Mouse (Mus musculus) right cerebral cortex, postnatal 14 days (tissue): ENCODE results near the gene Gm3336.
A peak's percentile ranks its signal among the peaks of the same experiment; 100 is the strongest.

Experiments used
- DNase-seq: peaks from one replicate; pipeline ENCODE4 v3.0.0; 2022

Gm3336 gene

DNA sequence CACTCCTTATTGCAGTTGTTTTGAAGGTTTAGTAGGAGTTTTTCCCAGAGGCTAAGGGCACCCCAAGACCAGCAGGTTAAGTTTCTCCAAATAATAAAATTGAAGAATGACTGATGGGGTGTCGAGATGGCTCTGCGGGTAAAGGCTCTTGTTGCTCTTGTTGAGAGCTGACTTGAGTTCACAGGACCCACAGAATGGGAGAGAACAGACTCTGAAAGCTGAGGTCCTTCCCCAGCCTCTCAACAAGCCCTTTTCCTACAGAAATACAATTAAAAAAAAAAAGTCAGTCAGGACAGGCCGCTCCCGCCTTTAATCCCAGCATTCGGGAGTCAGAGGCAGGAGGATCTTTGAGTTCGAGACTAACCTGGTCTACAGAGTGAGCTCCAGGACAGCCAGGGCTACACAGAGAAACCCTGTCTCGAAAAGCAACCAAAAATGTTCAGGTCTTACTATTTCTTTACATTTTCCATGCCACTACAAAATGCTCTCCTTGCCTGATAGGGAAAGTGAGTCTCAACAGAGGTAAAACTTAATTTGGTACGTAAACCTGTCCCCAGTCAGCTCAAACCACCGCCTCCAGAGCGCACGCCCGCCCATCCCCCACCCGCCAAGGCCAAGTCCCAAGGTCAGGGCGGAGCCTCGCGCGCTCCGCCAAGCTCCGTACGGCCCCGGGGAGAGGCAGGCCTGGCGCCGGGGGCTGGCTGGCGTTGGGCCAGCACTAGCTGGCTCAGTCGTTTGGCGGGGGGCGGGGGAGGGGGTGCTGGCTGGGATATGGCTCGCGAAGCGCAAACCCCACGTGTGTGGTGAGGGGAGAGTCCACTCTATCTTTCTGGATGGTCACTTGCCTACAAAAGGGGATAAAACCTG lies 22.1 kb upstream of the Gm3336 start:
- peak; percentile 55 for DNase-seq

DNA sequence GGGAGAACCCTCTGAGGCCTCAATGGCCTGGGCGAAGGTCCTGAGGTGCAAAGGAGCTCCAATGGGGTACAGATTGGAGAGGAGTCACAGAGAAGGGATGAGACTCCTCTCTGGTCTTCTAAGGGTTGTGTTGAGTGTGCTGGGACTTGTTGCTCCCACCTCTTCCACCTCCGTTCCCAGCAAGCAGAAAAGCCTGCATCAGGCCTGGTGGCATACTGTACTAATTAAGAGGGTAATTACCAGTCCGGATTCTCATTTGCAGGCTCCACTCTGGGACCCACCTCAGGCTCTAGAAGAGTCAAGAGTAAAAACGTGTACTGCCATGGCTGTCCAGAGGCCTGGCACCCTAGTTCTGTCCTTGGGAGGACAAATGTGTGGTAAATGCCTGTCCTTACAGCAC lies 21.4 kb upstream of the Gm3336 start:
- no peak for DNase-seq

DNA sequence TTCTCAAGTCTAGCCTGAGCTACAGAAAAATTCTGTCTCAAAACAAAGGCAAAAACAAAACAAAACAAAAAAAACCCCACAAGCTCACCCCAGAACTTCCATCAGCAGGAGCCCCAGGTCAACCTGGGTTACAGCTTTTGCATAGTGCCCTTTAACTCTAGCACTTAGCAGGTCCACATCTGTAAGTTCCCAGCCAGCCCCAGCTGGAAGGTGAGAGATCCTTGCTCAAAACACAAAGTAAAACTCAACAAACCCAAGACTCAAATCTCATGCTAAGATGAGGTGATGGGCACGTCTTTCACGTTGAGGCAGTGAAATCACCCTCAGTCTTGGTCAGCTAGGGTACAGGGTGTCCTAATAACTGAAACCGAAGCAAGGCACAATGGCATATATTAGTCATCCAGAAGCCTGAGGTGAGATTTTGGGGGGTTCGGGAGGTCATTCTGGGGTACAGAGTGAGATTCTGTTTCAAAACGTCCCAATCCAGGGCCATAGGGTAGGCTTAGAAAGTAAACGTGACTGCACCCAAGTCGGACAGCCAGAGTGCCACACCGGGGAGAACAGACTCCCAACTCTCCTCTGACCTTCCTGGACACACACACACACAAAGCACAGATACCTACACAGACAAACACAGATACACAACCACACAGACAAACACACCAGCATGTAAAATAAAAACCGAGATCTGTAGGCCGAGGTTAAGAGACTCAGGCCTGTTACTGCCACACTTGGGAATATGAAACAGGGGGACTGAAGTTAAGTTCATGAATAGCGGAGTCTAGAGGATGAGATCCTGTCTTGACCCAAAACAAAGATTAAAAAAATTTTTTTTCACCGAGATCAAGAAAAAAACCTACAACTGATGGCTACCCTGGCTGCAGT lies 20.7 kb upstream of the Gm3336 start:
- no peak for DNase-seq

DNA sequence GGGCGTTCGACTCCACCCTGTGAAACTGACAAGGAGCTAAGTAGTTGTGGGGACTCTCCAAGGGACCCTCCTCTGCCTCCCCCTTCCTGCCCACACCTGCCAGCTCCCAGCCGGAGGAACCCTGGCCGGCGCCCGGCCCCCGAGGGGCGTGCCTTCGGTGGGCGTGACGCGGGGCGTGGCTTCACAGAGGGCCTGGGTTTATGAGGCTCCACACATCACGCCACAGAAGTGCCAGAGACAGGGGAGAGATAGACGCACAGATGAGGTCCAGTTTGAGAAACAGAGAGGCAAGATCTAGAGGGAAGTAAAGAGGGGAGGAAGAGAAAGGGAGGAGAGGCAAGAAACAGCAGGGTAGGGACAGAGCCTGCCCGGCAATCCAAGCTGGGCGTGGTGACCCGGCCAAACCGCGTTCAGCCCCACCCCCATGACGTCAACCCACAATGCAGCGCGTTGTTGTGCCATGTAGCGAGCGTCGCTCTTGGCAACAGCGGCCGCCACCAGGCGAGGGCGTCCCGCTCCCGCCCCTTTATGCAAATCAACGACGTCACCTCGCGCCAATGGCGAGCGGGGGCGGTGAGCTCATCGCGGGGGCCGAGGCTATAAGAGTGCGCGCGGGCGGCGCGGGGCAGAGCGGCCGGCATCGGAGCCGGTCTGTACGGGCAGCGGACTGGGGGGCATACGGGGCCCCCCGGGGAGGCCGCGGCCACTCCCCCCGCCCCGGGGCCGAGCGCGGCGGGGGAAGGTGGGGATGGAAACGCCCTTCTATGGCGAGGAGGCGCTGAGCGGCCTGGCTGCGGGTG lies 19.8 kb upstream of the Gm3336 start, which contains the start of gene Jund:
Gene Jund, plus strand, starts transcription at position 640 of the 800 bp plus-strand sequence.
- peak; percentile 98 for DNase-seq

DNA sequence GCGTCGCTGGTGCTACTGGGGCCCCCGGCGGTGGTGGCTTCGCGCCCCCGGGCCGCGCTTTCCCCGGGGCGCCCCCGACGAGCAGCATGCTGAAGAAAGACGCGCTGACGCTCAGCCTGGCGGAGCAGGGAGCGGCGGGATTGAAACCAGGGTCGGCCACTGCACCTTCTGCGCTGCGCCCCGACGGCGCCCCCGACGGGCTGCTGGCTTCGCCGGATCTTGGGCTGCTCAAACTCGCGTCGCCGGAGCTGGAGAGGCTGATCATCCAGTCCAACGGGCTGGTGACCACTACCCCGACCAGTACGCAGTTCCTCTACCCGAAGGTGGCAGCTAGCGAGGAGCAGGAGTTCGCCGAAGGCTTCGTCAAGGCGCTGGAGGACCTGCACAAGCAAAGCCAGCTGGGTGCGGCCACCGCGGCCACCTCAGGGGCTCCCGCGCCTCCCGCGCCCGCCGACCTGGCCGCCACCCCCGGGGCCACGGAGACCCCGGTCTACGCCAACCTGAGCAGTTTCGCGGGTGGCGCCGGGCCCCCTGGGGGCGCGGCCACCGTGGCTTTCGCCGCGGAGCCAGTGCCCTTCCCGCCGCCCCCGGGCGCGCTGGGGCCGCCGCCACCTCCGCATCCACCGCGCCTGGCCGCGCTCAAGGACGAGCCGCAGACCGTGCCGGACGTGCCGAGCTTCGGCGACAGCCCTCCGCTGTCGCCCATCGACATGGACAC lies 19.1 kb upstream of the Gm3336 start:
- DNase-seq, result peak; percentile 50

DNA sequence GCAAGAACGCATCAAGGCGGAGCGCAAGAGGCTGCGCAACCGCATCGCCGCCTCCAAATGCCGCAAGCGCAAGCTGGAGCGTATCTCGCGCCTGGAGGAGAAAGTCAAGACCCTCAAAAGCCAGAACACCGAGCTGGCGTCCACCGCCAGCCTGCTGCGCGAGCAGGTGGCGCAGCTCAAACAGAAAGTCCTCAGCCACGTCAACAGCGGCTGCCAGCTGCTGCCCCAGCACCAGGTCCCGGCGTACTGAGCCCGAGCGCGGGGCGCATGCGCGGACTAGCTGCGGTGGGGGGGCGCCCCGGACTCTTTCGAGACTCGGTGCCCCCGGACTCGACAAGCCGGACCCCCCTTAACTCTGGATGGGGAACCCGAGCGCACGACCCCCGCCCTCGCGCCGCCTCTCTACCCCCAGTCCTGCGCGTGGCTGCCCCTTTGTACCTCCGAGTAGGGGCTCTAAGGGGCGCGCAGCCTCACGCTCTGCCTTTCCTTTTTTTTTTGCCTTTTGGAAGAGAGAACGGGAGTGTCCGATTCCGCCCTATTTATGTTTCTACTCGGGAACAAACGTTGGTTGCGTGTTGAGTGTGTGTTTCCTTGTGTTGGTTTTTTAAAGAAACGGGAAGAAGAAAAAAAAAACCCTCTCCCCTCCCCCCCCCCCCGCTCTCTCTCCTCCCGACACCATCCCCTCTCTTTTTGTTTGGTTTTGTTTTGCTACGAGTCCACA lies 18.3 kb upstream of the Gm3336 start:
- DNase-seq, result peak; percentile 79

DNA sequence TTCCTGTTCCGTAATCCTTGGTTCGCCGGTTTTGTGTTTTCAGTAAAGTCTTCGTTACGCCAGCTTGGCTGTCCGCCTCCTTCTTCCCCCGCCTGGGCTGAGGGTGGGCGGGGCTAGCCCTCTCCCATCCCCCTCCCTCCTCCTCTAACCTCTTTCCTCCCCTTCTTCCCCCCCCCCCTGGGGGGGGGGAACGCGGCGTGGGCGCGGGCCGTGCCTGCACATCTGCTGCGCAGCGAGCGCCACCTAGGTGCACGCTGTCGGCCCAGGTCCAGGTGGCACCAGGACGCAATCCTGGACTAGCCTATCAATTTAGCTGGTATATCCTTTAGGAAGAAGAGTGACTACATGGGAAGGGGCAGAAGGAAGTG lies 17.8 kb upstream of the Gm3336 start:
- DNase-seq, result peak; percentile 82

DNA sequence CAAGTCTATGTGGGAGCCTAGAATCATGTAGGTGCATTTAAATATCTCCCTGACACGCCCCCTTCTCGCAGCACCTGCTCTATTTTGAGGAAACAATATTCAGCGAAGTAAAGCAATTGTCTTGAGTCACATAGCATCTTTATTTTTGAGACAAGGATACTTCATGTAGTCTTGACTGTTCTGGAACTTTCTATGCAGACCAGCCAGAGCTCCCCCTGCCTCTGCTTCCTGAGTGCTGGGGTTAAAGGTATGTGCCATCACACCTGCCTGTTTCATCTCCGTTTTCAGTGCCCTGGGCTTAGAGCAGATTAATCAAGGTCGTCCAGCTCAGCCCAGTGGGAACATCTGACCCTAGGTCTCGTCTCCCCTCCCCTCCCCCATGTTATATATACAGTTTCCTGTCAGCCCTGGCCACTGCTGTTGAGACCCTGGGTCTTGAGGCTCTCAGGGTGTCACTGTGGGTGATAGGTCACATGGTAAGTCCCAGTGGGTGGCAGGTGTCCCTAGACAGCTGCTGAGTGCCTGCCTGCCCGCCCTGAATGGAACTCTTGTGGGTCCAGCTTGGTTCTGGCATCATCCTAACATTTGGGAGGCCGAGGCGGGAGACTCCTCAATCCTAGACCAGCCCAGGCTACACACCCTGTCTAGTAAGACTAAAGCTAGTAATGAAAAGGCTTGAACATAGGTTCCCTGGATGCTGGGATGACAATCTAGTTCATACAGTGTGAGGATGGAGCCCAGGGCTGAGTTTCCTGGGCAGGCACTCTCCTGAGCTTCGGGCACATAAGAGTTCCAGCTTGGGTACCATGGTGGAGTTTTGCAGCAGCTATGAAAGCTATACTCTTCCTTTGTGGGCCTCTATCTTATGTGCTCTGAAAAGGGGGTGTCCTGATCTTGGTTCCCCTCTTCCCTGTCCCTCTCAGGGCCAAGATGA lies 17.0 kb upstream of the Gm3336 start:
- no peak for DNase-seq

DNA sequence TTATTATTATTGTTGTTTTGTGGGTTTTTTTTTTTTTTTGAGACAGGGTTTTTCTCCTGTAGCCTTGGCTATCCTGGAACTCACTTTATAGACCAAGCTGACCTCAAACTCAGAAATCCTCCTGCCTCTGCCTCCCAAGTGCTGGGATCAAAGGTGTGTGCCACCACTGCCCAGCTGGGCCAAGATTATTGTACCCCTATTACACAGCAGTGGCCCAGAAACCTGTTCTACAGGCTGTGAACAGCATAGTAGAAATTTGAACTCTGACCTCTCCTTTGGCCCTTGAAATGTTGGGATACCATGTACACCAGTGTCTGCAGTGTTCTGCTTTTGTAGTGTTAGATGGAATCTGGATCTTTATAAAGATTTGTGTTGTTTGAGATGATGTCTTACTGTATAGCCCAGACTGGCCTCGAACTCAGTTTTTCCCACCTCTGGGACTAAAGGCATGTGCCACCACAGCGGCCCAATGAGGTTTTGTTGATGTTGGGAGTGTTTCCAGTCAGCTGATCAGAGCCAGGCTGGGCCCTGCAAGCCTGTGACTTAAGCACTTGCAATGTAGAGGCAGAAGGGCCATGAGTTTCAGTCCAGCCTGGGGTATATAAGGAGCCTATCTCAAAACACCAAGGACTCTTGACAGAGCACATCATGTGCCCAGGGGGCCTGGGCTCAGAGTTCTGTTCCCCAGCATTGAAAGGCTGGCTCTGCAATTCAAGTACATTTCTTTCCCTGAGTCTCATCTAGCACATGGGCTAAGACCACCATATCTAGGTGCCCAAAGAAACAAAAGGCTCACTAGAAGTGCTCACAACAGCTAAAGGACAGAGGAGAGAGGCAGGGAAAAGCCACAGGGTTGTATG lies 16.1 kb upstream of the Gm3336 start:
- DNase-seq, result no peak

DNA sequence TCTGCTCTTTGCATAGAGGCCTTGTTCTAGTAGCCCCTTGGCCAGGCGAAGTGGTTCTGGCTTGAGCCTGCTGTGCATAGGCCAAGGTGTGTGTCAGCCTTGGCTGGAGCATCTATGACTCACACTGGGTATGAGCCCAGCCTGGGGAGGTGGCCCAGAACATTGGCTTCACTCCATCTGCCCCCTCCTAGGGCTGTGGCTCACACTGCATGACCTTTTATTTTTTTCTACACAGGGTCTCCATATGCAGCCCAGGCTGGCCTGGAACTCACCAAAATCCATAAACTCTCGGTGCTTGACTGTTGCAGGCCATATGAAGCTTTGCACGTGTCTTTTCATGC lies 15.5 kb upstream of the Gm3336 start:
- no peak for DNase-seq

DNA sequence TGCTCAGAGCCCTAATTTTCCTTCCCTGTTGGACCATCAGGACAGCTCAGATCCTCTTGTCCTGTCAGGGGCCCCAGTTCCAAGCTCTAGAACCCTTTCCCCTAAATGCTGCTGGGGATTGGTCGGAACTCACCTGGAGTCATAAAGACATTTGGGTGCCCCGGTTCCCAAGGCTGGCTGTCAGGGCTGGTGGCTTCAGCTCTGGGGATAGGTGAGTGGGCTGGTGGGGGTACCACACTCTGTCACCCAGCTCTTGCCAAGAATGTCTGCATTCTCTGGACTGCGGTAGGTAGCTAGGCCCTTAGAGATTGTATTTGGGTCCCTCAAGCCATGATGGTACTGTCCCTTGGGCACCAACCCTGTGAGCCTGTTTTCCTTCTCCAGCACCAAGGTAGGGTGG lies 15.1 kb upstream of the Gm3336 start, which contains the start of gene Iqcn:
Gene Iqcn, plus strand, starts transcription at position 171 of the 400 bp plus-strand sequence.
- no peak for DNase-seq

DNA sequence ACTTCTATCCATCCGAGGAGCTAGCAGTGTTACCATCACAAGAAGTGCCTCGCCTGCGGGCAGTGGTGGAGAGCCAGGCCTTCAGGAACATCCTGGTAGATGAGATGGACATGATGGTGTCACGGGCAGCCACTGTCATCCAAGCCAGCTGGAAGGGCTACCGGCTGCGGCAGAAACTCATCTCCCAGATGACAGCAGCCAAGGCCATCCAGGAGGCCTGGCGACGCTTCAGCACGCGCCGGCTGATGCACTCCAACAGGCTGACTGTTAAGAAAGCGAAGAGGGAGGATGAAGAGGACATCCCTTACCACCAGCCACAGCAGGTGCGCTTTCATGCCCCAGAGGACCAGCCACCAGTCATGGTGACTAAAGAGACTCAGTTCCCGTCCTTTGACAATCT lies 10.1 kb upstream of the Gm3336 start:
- no peak for DNase-seq

DNA sequence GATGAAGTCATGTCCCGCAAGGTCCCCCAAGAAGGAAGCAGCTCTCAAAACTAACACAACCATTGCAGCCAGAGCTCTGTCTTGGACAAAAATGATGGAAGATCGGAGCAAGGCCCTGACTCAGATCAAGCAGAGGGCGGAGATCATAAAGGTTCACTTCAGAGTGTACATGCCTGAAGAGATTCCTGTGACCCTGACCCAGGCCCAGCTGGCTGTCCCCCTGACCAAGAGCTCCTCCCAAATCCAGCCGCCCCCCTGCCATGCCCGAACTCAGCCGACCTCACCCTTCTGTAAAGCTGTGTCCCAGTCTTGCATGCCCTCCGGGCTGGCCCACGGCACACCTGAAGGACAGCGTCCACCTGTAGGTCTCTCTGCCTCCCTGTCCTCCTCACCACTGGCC lies 8.5 kb upstream of the Gm3336 start:
- no peak for DNase-seq

DNA sequence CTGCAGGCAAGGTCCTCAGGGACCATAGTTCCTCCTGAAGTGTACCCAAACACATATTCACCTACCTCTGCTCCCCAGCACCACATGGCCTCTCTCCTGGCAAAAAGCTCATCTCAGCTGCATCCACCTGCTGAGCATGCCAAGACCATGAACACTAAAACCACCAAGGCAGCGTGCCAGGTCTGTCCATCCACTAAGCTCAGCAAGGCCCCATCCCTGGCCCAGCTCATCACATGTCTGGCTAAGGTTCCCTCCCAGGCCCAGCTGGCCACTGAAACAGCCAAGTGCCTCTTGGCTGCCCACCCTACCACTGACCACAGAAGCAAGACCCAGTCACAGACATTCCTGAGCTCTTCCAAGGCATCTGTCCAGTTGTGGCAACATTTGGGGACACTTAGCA lies 8.0 kb upstream of the Gm3336 start:
- no peak for DNase-seq

DNA sequence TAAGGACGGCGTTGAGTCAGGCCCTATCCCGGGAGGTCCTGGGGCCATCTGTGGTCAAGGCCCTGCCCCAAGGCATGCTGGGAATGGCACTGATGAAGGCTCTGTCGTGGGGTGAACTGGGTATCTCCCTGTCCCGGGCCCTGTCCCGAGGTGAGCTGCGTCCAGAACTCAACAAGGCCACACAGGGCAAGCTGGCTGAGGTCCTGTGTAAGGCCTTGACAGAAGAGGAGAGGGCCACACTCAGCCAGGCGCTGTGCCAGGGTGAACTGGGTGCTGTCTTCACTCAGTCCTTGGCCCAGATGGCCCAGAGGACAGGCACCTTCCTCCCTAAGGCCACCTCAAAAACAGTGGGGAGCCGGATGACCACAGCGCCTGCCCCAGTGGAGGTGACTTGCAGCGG lies 7.3 kb upstream of the Gm3336 start:
- peak; percentile 7 for DNase-seq

DNA sequence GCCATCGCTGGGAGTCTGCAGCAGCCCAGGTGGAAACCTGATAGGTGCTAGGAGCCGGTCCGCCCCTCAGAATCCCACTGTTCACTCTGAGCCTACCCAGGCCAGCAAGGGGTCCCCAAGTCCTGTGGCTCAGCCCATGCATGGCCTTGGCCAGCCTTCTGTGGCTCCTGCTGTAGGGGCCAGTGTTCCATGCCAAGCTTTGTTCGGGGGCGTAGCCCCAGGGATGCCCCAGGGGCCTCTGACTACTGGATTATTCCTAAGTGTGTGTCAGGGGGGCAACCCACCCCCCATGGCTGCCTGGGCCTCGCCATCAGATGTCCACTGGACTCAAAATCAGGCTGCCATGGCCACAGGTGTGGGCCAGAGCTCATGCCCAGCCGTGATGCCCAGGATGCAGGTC lies 4.4 kb upstream of the Gm3336 start:
- no peak for DNase-seq

DNA sequence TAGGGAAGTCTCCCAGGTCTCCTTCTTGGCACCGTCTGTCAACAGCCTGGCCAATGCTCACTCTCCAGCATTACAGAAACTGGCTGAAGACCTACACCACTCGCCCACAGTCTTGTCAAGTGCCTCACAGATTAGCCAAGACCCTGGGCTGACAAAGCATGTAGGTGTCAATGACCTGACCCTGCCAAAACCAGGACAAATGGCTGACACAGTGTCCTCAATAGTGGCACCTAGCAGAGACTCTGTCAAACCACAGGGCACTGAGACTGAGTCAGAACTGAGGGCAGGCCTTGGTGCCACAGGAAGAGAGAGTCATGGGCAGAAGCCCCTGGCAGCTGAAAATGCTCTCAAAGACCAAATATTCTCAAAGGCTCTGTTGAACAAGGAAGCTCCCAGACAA lies 3.3 kb upstream of the Gm3336 start:
- DNase-seq, result no peak

DNA sequence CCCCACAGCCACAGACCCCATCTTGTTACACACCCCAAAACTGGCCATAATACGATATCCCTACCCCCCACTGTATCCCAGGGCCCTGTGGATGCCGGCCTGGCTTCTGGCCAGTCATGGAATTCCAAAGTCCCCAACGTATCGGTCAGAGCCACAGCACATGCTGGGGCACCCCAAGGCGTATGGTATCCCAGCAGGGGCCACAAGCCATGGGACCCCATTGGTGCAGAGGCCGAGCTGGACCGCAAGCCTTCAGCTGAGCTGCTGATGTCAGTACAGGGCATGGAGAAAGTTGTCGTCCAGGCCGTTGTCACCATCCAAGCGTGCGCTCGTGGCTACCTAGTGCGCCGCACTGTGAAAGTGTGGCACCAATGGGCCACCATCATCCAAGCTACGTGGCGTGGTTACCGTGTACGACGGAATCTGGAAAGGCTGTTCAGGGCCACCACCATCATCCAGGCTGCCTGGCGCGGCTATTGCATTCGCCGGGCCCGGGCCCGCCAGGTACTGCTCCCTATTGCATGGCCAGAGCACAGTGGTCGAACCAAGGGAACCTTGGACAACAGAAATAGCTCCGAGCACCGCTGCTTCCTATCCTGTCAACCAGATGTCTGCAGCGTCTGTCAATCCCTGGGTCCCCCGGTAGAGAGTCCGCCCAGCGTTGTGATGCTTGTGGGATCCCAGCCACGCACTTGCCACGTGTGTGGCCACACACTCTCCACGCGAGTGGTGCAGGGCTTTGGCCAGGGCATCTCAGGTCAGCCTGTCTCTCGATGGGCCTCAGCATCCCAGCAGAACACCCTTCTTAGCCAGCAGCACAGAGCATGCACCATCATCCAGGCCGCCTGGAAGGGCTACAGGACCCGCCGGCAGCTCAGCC lies 1.6 kb upstream of the Gm3336 start:
- DNase-seq, result peak; percentile 3
